Mouse (Mus musculus) naive thymus-derived CD4-positive, alpha-beta T cell, adult 2 months (primary cell): ENCODE data around the gene Olfr354.

ENCODE experiments used
- DNase-seq: peaks from one replicate; pipeline ENCODE4 v3.0.0-alpha.2; 2011; ENCODE audit warnings: low read depth

The Olfr354 gene

DNA sequence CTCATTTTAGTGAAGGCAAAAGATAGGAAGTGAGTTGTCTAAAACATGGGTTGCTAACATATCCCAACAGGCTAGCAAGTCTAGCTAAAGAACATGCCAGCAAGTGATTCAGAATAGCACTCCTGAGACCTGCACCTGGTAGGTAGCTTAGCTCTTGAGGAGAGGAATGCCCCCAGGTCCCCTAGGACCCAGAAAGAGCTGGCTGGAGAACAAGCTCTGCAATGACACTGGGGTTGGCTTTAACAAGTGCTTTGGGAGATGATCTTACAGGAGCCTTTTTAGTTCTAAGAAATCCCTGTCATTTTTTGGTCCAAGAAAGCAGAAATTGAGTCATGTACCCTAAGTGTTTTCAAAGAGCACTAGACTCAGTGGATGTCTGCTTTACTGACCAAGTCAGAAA is at the start of gene Olfr354:
Olfr354 (plus strand) TSS at position 301 of the 400 bp plus-strand sequence.
- DNase-seq, result no peak

DNA sequence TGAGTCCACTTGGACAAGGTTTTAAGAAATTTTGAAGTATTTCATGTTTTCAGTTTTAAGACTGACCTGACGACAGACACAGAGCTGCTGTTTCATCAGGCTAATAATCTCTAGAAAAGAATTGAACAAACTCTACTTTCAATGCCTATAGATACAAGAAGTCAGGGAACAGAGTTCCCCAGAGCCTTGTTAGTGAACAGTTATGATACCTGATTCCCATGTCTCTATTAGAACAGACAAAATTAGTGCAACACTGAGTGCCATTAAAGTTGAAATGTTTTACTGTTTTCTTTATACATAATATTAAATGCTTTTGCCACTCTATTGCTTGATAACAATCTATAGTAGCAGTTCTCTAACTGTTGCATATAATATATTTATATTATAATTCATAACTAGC is 42.9 kb upstream of the Olfr354 start, which contains the start of gene Olfr351:
Olfr351 (minus strand) TSS at position 101 of the 400 bp plus-strand sequence.
- no peak for DNase-seq

DNA sequence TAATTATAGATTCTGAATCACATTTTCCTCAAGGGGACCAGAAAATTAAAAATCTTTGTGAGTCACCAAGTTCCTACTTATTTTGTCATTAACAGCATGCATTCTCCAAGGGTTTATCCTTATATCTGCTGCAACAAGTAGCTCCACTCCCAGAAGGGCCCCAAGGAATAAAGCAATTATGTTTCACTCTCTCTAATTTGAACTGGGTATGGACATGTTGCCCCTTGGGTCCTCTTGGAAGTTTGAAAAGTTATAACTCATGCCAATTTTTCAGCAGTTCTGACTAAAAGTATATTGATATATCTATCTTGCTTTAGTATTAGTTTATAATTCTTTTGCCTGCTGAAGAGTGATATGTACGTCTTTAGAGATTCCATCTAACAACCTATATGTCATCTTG is 37.3 kb upstream of the Olfr354 start, which contains the start of gene Olfr352:
Olfr352 (plus strand) TSS at position 301 of the 400 bp plus-strand sequence.
- DNase-seq, result no peak

DNA sequence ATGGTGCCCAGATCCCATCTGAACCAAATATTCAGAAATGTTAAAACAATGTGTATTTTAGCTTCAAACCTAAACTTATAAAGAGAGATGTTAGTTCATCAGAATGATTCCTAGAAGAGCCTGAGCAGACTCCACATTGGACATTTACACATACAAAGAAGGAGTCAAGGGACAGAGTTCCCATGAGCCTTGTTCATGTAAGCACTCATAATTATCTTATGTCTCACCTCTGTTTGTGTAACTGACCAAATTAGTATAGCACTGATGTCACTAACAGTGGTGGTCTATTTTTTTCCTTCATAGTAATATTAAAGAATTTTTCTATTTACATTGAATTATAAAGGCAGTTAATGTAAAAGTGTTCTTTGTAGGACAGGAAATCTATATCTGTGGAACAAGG is 12.6 kb upstream of the Olfr354 start, which contains the start of gene Olfr353:
Olfr353 (minus strand) TSS at position 101 of the 400 bp plus-strand sequence.
- no peak for DNase-seq

DNA sequence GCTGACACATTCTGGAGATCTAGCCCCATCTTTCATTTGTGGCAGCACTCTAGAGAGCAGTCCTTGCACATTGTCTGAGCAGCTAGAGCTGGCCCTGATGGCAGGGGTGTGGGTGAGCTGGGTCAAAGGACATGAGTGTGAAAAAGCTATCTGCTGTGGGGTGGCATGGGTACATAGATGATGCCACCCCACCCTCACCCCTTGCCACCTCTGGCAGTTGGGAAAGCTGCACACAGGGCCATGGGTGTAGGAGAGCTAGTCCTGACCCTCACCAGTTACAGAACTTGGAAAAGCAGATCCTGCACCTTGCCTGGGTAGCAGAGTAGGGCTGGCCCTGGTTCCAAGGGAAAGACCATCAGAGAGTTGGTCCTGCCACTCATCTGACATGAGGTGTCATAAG is 8.4 kb upstream of the Olfr354 start:
- no peak for DNase-seq

DNA sequence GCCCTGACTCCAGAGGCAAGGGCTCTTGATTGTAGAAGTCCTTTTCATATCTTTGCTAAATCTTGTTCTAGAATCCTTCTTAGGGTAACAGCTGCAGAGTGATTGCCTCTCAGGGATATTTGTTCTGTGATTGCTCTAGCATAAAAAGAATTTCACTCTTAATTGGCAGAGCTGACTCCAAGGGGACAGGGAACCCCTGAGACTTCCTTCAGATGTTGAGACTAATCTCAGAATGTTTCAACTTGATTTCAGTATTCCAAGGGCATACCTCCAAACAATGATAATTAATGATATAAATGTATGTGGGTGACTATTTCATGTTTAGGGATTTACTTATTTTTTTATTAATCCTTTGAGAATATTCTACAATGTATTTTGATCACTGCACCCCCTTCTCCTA is 23.3 kb downstream of the Olfr354 start, which contains the start of gene Olfr355:
Olfr355 (minus strand) TSS at position 101 of the 400 bp plus-strand sequence.
- no peak for DNase-seq

DNA sequence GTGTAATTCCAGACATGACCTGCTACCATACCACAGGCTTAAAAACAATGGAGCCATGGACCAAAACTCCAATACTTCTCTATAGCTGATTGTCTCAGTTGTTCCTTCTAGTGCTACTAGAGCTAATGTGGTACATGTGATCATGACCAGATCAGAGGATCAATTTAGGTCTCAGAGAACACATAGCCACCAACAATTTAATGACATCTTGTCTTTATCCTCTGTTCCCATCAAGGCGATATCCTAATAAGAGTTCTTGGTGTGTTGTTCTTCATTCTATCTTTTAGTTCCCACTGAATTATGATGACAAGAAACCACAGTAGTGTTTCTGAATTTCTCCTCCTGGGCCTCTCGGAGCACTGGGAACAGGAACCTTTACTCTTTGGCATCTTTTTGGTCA is 31.3 kb downstream of the Olfr354 start, which contains the start of gene Olfr356:
Olfr356 (plus strand) TSS at position 301 of the 400 bp plus-strand sequence.
- no peak for DNase-seq
